Mouse (Mus musculus): ENCODE results near the gene Slc44a2. TPM values are rescaled to one million over a fixed set of nuclear protein-coding genes. Genes with fewer than 3 reads are reported as not detected.

The Slc44a2 gene
- 17.5 and 24.1 TPM in 2 replicates for polyA plus RNA-seq (2012; rRNA removed)

- DNase-seq (ENCODE audit: low read depth, low spot score): no peak
- 5% methylated on average over 52 of the region's 52 CpGs for WGBS
Measured at GRCm38 (mm10) chr9:21320619-21321512, at the start of gene Slc44a2. Slc44a2 (plus strand) TSS chr9:21320698.

- WGBS: 89% methylated on average over 9 of the region's 9 CpGs
Measured at GRCm38 (mm10) chr9:21272391-21272790, 48.1 kb upstream of the Slc44a2 start.

GRCm38 (mm10) chr9:21273094-21273493 lies 47.4 kb upstream of the Slc44a2 start:
- WGBS: 73% methylated on average over 8 of the region's 8 CpGs
- DNase-seq (ENCODE audit: low read depth, low spot score): no peak

More at GRCm38 (mm10) chr9:21272391-21272790, 48.1 kb upstream of the Slc44a2 start:
- no peak for DNase-seq (ENCODE audit: low read depth, low spot score)

- WGBS: 76% methylated on average over 7 of the region's 7 CpGs
Measured at GRCm38 (mm10) chr9:21273520-21274228, 46.8 kb upstream of the Slc44a2 start.

GRCm38 (mm10) chr9:21274336-21274735 lies 46.2 kb upstream of the Slc44a2 start:
- DNase-seq (ENCODE audit: low read depth, low spot score): no peak
- WGBS: 87% methylated on average over 3 of the region's 3 CpGs

More at GRCm38 (mm10) chr9:21273520-21274228, 46.8 kb upstream of the Slc44a2 start:
- no peak for DNase-seq (ENCODE audit: low read depth, low spot score)

GRCm38 (mm10) chr9:21275013-21275710 lies 45.3 kb upstream of the Slc44a2 start:
- DNase-seq (ENCODE audit: low read depth, low spot score): no peak
- WGBS: 73% methylated on average over 7 of the region's 7 CpGs

- 85% methylated on average over 12 of the region's 12 CpGs for WGBS
- DNase-seq (ENCODE audit: low read depth, low spot score): no peak
Measured at GRCm38 (mm10) chr9:21275727-21276126, 44.8 kb upstream of the Slc44a2 start.

GRCm38 (mm10) chr9:21276307-21276706 lies 44.2 kb upstream of the Slc44a2 start:
- DNase-seq (ENCODE audit: low read depth, low spot score): no peak
- 79% methylated on average over 8 of the region's 8 CpGs for WGBS

- DNase-seq (ENCODE audit: low read depth, low spot score): no peak
- WGBS: 91% methylated on average over 5 of the region's 5 CpGs
Measured at GRCm38 (mm10) chr9:21277776-21278175, 42.7 kb upstream of the Slc44a2 start.

GRCm38 (mm10) chr9:21283591-21283990 lies 36.9 kb upstream of the Slc44a2 start:
- DNase-seq (ENCODE audit: low read depth, low spot score): no peak
- WGBS: 91% methylated on average over 5 of the region's 5 CpGs

- WGBS: 53% methylated on average over 3 of the region's 3 CpGs
- no peak for DNase-seq (ENCODE audit: low read depth, low spot score)
Measured at GRCm38 (mm10) chr9:21283994-21284393, 36.5 kb upstream of the Slc44a2 start.

- DNase-seq (ENCODE audit: low read depth, low spot score): no peak
Measured at GRCm38 (mm10) chr9:21286753-21287152, 33.7 kb upstream of the Slc44a2 start.

GRCm38 (mm10) chr9:21287571-21288402 lies 32.7 kb upstream of the Slc44a2 start, which contains the start of gene Kri1:
Kri1 (minus strand) TSS chr9:21287969.
- WGBS: under 1% methylated on average over 59 of the region's 59 CpGs

More at GRCm38 (mm10) chr9:21286753-21287152, 33.7 kb upstream of the Slc44a2 start:
- 40% methylated on average over 3 of the region's 3 CpGs for WGBS

GRCm38 (mm10) chr9:21288404-21289336 lies 31.8 kb upstream of the Slc44a2 start:
- WGBS: 70% methylated on average over 13 of the region's 13 CpGs
- DNase-seq (ENCODE audit: low read depth, low spot score): no peak

More at GRCm38 (mm10) chr9:21287571-21288402, 32.7 kb upstream of the Slc44a2 start, which contains the start of gene Kri1:
- peak; percentile 97 for DNase-seq (ENCODE audit: low read depth, low spot score)

- DNase-seq (ENCODE audit: low read depth, low spot score): no peak
- 74% methylated on average over 2 of the region's 2 CpGs for WGBS
Measured at GRCm38 (mm10) chr9:21289337-21289671, 31.2 kb upstream of the Slc44a2 start.

- no peak for DNase-seq (ENCODE audit: low read depth, low spot score)
- WGBS: 1% methylated on average over 20 of the region's 20 CpGs
Measured at GRCm38 (mm10) chr9:21290589-21290988, 29.9 kb upstream of the Slc44a2 start.

GRCm38 (mm10) chr9:21291022-21291787 lies 29.3 kb upstream of the Slc44a2 start, which contains the start of gene Cdkn2d:
Cdkn2d (minus strand) TSS chr9:21291407.
- WGBS: under 1% methylated on average over 51 of the region's 51 CpGs
- DNase-seq (ENCODE audit: low read depth, low spot score): peak; percentile 100
